In the genomic region with DNA sequence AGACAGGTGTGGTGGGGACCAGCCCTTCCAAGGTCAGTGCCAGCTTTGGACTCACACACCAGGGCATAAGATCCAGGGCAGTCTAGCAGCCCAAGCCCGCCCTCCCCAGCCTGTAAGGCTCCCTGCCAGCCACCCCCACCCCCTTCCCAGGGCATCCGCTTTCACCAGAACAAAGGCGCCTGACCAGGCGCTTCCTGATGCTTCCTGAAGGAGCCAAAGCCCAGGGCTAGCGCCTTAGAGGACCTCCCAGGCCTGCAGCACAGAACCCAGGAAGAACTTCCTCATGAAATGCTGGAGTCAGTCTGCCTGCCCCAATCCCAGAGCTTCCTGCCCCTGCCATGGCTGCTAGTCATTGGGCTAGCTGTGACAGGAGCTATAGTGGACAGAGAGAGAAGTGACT, we compare ENCODE assay signal across 7 mouse cellular contexts. TPM values are rescaled to one million over a fixed set of nuclear protein-coding genes. Genes with fewer than 3 reads are reported as not detected.
DNase-seq lines count a peak whose midpoint lies in the region; ATAC-seq lines count a peak whose summit lies in the region.

No protein-coding gene starts in this region.

- no peak overlapping the region for H3K9ac ChIP-seq in limb, embryonic 15.5 days

- H3K9me3 ChIP-seq in limb, embryonic 15.5 days, result no peaks in the 10 kb centered on the region

- peak; percentile 58 for DNase-seq in MN1 (ENCODE audit: low spot score)
- peak; percentile 42 to 64 for DNase-seq in adrenal gland, postnatal 36 days
- DNase-seq in heart, postnatal 4 days, result peak; percentile 56
- DNase-seq in thymus, postnatal 14 days, result no peak
- no peak for DNase-seq in cerebellum, adult 11-12 months
- no peak for DNase-seq in frontal cortex, postnatal 14 days (ENCODE audit: low spot score in 2 of 2)

- no peak overlapping the region for H3K4me2 ChIP-seq in limb, embryonic 15.5 days

- peaks cover 6% of the 10 kb centered on the region for H3K27me3 ChIP-seq in limb, embryonic 15.5 days

- 46% methylated on average over 5 of the region's 5 CpGs for WGBS in limb, embryonic 15.5 days

- no peak for ATAC-seq in limb, embryonic 15.5 days (ENCODE audit: insufficient number of reproducible peaks, low FRiP score, low TSS enrichment, low read depth)

- H3K4me3 ChIP-seq in limb, embryonic 15.5 days, result no peak overlapping the region

- H3K36me3 ChIP-seq in limb, embryonic 15.5 days, result no peaks in the 10 kb centered on the region

- H3K27ac ChIP-seq in limb, embryonic 15.5 days, result peak overlapping the region; percentile 43

- H3K4me1 ChIP-seq in limb, embryonic 15.5 days, result peaks cover 43% of the 10 kb centered on the region

RNA-seq across cellular contexts. Expression of a gene that starts 7.0 kb away (rescaled TPM):
- total RNA-seq in adrenal gland, postnatal 36 days (2021), result 10 to 100 TPM; 25.7 to 74.5 TPM
- total RNA-seq in heart, postnatal 4 days (2021), result 10 to 100 TPM; 47.8 to 49.6 TPM
- 24.5 and 25.9 TPM in 2 replicates for polyA plus RNA-seq in limb, embryonic 15.5 days (2015; fragmentation: Nextera tagmentation; extraction: Ambion mirVana)

RNA-seq across cellular contexts. Expression of a gene that starts 38.5 kb away (rescaled TPM):
- total RNA-seq in adrenal gland, postnatal 36 days (2021), result 100 to 1,000 TPM; 736 to 838 TPM
- total RNA-seq in heart, postnatal 4 days (2021), result 100 to 1,000 TPM; 619 to 692 TPM
- polyA plus RNA-seq in limb, embryonic 15.5 days (2015; fragmentation: Nextera tagmentation; extraction: Ambion mirVana), result 429 and 600 TPM in 2 replicates

RNA-seq across cellular contexts. Expression of a gene that starts 47.4 kb away (rescaled TPM):
- 100 to 1,000 TPM; 148 to 182 TPM for total RNA-seq in adrenal gland, postnatal 36 days (2021)
- total RNA-seq in heart, postnatal 4 days (2021), result 100 to 1,000 TPM; 103 to 104 TPM
- polyA plus RNA-seq in limb, embryonic 15.5 days (2015; fragmentation: Nextera tagmentation; extraction: Ambion mirVana), result 165 and 185 TPM in 2 replicates

RNA-seq across cellular contexts. Expression of a gene that starts 54.6 kb away (rescaled TPM):
- total RNA-seq in adrenal gland, postnatal 36 days (2021), result 10 to 100 TPM; 14.0 to 14.2 TPM
- total RNA-seq in heart, postnatal 4 days (2021), result 10 to 100 TPM; 15.2 to 15.4 TPM
- polyA plus RNA-seq in limb, embryonic 15.5 days (2015; fragmentation: Nextera tagmentation; extraction: Ambion mirVana), result 9.3 and 12.5 TPM in 2 replicates

Comparison
In these comparisons a context has a peak if more than half of its experiments do, and no peak if none do; other contexts are left out.
1. DNase-seq: peak in MN1 (single experiment), adrenal gland, postnatal 36 days (2 of 2) and heart, postnatal 4 days (single experiment); none in thymus, postnatal 14 days (single experiment), cerebellum, adult 11-12 months (single experiment) and frontal cortex, postnatal 14 days (0 of 2).